Mouse (Mus musculus) midbrain, embryonic 12.5 days (tissue): ENCODE measurements around the gene Gm12185. TPM values are rescaled to one million over a fixed set of nuclear protein-coding genes. Genes with fewer than 3 reads are reported as not detected.
"Not testable (repeated sequence)": the region's sequence is repeated elsewhere in the genome, so short reads cannot be mapped to it uniquely, and the experiment has no call there.

Experiments used
- ATAC-seq: fragments of 200-750 bp; cut with Nextera tagmentation; 2 replicates; pipeline ENCODE4 v1.8.0; 2017; ENCODE audit warnings: low read depth, moderate TSS enrichment, moderate library complexity; ENCODE audit not compliant: low FRiP score
- H3K27ac ChIP-seq: fragments of 300-500 bp; sonication (generic); replicated peaks from 2 replicates; pipeline ENCODE4 v1.5.1; 2016; ENCODE audit warnings: mild to moderate bottlenecking
- H3K27me3 ChIP-seq: fragments of 300-500 bp; sonication (generic); 2 replicates; pipeline ENCODE4 v1.6.1; 2016; ENCODE audit warnings: mild to moderate bottlenecking
- H3K36me3 ChIP-seq: fragments of 300-500 bp; sonication (generic); 2 replicates; pipeline ENCODE4 v1.6.1; 2016
- H3K4me1 ChIP-seq: fragments of 300-500 bp; sonication (generic); 2 replicates; pipeline ENCODE4 v1.6.1; 2016
- H3K4me2 ChIP-seq: fragments of 300-500 bp; sonication (generic); replicated peaks from 2 replicates; pipeline ENCODE4 v1.6.1; 2016; ENCODE audit warnings: mild to moderate bottlenecking, moderate library complexity
- H3K4me3 ChIP-seq: fragments of 300-500 bp; sonication (generic); 2 replicates; pipeline ENCODE4 v1.5.1; 2016; ENCODE audit warnings: mild to moderate bottlenecking
- H3K9ac ChIP-seq: fragments of 300-500 bp; sonication (generic); replicated peaks from 2 replicates; pipeline ENCODE4 v1.6.1; 2016; ENCODE audit warnings: mild to moderate bottlenecking, moderate library complexity
- H3K9me3 ChIP-seq: fragments of 300-500 bp; sonication (generic); 2 replicates; pipeline ENCODE4 v1.6.1; 2016; ENCODE audit warnings: mild to moderate bottlenecking
- WGBS: fragments of 180-500 bp; shearing (Covaris S2); methylation state at CpG from one replicate; pipeline ENCODE4 v1.1.7; 2016; 5-methylcytosine and 5-hydroxymethylcytosine counted together
- polyA plus RNA-seq: library from polyadenylated mRNA; unstranded; fragments of >200 nt; fragmentation: Nextera tagmentation; extraction: Ambion mirVana; gene quantifications from 2 replicates; pipeline ENCODE4 v1.2.1, GENCODE M21; 2016

Gene Gm12185
- not detected in 2 replicates for polyA plus RNA-seq

- H3K4me2 ChIP-seq, H3K4me1 ChIP-seq, H3K27ac ChIP-seq, H3K27me3 ChIP-seq, H3K9me3 ChIP-seq, H3K36me3 ChIP-seq, ATAC-seq, H3K9ac ChIP-seq, H3K4me3 ChIP-seq: not testable (repeated sequence)
- 70% methylated on average over 4 of the region's 4 CpGs for WGBS
Observed at GRCm38 (mm10) chr11:48991740-48992520, at the start of gene Gm12185. TSS of gene Gm12185 (minus strand) at chr11:48992226.

GRCm38 (mm10) chr11:49012074-49012473 is 20.0 kb upstream of the Gm12185 start:
- not testable (repeated sequence) for H3K4me2 ChIP-seq, H3K36me3 ChIP-seq, H3K27ac ChIP-seq, H3K4me3 ChIP-seq, H3K9ac ChIP-seq, H3K4me1 ChIP-seq, ATAC-seq, H3K9me3 ChIP-seq, H3K27me3 ChIP-seq

GRCm38 (mm10) chr11:49006785-49007184 is 14.8 kb upstream of the Gm12185 start:
- not testable (repeated sequence) for H3K4me3 ChIP-seq, H3K27me3 ChIP-seq, H3K4me1 ChIP-seq, H3K27ac ChIP-seq, H3K9ac ChIP-seq, H3K9me3 ChIP-seq, H3K4me2 ChIP-seq, ATAC-seq, H3K36me3 ChIP-seq
- 50% methylated on average over 1 of the region's 1 CpGs for WGBS

- not testable (repeated sequence) for H3K27me3 ChIP-seq, H3K4me3 ChIP-seq, H3K4me2 ChIP-seq, ATAC-seq, H3K36me3 ChIP-seq, H3K27ac ChIP-seq, H3K4me1 ChIP-seq, H3K9ac ChIP-seq, H3K9me3 ChIP-seq
- WGBS, result 72% methylated on average over 2 of the region's 2 CpGs
Observed at GRCm38 (mm10) chr11:49006317-49006716, 14.3 kb upstream of the Gm12185 start.

GRCm38 (mm10) chr11:49000411-49000810 is 8.4 kb upstream of the Gm12185 start:
- not testable (repeated sequence) for H3K4me1 ChIP-seq, ATAC-seq, H3K36me3 ChIP-seq, H3K27me3 ChIP-seq, H3K27ac ChIP-seq, H3K9me3 ChIP-seq, H3K4me2 ChIP-seq, H3K9ac ChIP-seq, H3K4me3 ChIP-seq
- WGBS, result 88% methylated on average over 1 of the region's 1 CpGs

GRCm38 (mm10) chr11:48994018-48994417 is 2.0 kb upstream of the Gm12185 start, which contains the start of gene Tgtp1:
TSS of gene Tgtp1 (minus strand) at chr11:48994172.
- not testable (repeated sequence) for H3K36me3 ChIP-seq, ATAC-seq

GRCm38 (mm10) chr11:48993296-48993695 is 1.3 kb upstream of the Gm12185 start:
- H3K4me2 ChIP-seq, H3K27ac ChIP-seq, H3K9me3 ChIP-seq, H3K36me3 ChIP-seq, H3K9ac ChIP-seq, ATAC-seq, H3K27me3 ChIP-seq, H3K4me3 ChIP-seq, H3K4me1 ChIP-seq: not testable (repeated sequence)
- 85% methylated on average over 10 of the region's 10 CpGs for WGBS

More at GRCm38 (mm10) chr11:48994018-48994417, 2.0 kb upstream of the Gm12185 start, which contains the start of gene Tgtp1:
- H3K4me3 ChIP-seq, H3K4me2 ChIP-seq, H3K4me1 ChIP-seq, H3K27ac ChIP-seq, H3K9me3 ChIP-seq, H3K27me3 ChIP-seq, H3K9ac ChIP-seq: not testable (repeated sequence)
- 78% methylated on average over 2 of the region's 2 CpGs for WGBS

- not testable (repeated sequence) for H3K9me3 ChIP-seq, H3K9ac ChIP-seq, H3K4me1 ChIP-seq, H3K36me3 ChIP-seq, H3K4me3 ChIP-seq, H3K4me2 ChIP-seq, ATAC-seq, H3K27me3 ChIP-seq, H3K27ac ChIP-seq
- 86% methylated on average over 2 of the region's 2 CpGs for WGBS
Observed at GRCm38 (mm10) chr11:48989981-48990380, 2.0 kb downstream of the Gm12185 start.

GRCm38 (mm10) chr11:48988219-48988618 is 3.8 kb downstream of the Gm12185 start:
- not testable (repeated sequence) for H3K36me3 ChIP-seq, H3K27ac ChIP-seq, H3K9ac ChIP-seq, H3K27me3 ChIP-seq, H3K4me3 ChIP-seq, H3K4me2 ChIP-seq, H3K4me1 ChIP-seq, ATAC-seq, H3K9me3 ChIP-seq
- 65% methylated on average over 2 of the region's 3 CpGs for WGBS

GRCm38 (mm10) chr11:48982848-48983247 is 9.2 kb downstream of the Gm12185 start:
- not testable (repeated sequence) for H3K27me3 ChIP-seq, H3K9me3 ChIP-seq, H3K36me3 ChIP-seq, ATAC-seq, H3K9ac ChIP-seq, H3K4me2 ChIP-seq, H3K4me3 ChIP-seq, H3K4me1 ChIP-seq, H3K27ac ChIP-seq
- no CpG with 5 or more reads among the region's 3 CpGs for WGBS

- not testable (repeated sequence) for H3K27ac ChIP-seq, H3K4me1 ChIP-seq, H3K9me3 ChIP-seq, H3K4me3 ChIP-seq, H3K27me3 ChIP-seq, H3K36me3 ChIP-seq, H3K9ac ChIP-seq, ATAC-seq, H3K4me2 ChIP-seq
- no CpG with 5 or more reads among the region's 5 CpGs for WGBS
Observed at GRCm38 (mm10) chr11:48980052-48980451, 12.0 kb downstream of the Gm12185 start.

GRCm38 (mm10) chr11:48979251-48979650 is 12.8 kb downstream of the Gm12185 start, which contains the start of gene 9930111J21Rik1:
TSS of gene 9930111J21Rik1 (minus strand) at chr11:48979398.
- WGBS, result no CpG with 5 or more reads among the region's 3 CpGs
- not testable (repeated sequence) for ATAC-seq

More at GRCm38 (mm10) chr11:48979251-48979650, 12.8 kb downstream of the Gm12185 start, which contains the start of gene 9930111J21Rik1:
- not testable (repeated sequence) for H3K27me3 ChIP-seq, H3K9ac ChIP-seq, H3K27ac ChIP-seq, H3K9me3 ChIP-seq, H3K36me3 ChIP-seq, H3K4me2 ChIP-seq, H3K4me1 ChIP-seq, H3K4me3 ChIP-seq
